Mouse (Mus musculus) right cerebral cortex, postnatal 25 days (tissue): ENCODE results near the gene Traf3.

ENCODE experiments used
- DNase-seq: peaks from one replicate; pipeline ENCODE4 v3.0.0; 2022

The Traf3 gene

DNA sequence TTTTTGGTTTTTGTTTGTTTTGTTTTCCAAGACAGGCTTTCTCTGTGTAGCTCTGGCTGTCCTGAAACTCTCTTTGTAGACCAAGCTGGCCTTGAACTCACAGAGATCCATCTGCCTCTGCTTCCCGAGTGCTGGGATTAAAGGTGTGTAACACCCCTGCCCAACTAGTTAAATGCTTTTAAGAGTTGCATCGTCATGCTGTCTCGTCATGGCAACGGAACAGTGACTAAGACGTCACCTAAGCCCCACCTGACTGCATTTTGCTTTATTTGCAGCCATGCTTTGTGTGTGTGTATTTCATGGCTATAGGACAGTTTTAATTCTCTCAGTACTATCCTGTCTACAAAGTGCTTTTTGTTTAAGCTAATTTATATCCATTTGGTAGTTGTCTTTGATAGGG, 45.6 kb downstream of the Traf3 start:
- DNase-seq: no peak

DNA sequence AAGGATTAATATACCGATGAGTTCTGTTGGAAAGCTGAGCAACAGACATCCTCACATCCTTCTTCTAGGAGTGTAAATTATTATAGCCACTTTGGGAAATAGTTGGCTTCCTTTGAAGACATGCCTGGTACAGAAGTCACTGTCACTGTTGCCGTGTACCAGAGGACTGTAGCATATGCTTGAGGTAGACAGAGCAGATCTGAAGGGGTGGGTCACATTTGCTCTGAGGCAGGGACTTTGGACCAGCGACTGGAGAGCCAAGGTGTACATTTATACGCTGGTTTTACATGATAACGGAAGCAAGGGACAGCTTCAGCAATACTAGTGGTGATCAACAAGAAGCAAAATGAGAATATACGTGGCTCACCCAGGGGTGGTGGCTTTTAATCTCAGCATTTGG, 52.7 kb downstream of the Traf3 start:
- DNase-seq: no peak

DNA sequence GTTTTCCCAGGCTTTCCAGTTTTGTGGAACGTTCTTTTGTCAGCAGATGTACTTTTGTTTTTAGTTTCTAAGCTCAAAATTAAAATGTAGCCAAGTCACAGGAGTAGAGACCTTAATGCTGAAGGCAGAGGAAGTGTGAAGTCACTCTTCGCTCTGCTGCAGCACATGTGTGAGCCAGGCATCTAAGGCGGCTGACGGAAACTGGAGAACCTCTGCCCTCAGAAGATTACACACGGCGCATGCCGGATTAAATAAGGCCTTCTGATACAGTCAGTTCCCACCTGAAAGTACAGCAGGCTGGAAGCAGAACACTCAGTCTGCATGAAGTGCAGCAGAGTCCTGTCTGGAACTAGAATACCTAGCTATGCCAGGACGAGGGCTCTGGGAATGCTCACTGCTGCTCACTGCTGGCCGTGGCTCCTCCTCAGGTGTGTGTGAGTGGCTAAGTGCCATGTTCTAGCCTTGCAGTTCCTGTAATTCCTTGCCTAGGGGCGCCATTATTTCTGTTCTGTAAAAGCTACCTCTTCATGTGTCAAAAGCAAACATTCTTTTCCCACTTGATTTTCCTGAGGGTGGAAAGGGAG, 59.1 kb downstream of the Traf3 start:
- DNase-seq: no peak

DNA sequence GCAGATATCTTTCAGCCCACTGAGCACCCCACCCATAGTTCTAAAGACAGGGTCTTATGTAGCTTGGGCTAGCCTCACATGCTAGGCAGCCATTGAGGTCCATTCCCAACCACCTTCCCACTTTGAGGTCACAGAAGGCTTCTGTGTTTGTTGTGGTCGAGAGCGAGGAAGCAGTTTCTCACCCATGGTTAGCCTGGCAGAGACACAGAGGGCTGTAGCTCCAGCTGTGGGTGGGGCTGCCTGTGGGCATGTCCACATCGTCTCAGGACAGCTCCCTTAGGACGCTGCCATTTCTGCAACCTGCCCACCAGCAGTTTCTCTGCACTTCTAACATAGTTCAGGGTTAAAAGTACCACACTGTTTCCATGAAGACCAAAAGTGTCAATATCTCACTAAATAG, 61.2 kb downstream of the Traf3 start:
- DNase-seq: no peak

DNA sequence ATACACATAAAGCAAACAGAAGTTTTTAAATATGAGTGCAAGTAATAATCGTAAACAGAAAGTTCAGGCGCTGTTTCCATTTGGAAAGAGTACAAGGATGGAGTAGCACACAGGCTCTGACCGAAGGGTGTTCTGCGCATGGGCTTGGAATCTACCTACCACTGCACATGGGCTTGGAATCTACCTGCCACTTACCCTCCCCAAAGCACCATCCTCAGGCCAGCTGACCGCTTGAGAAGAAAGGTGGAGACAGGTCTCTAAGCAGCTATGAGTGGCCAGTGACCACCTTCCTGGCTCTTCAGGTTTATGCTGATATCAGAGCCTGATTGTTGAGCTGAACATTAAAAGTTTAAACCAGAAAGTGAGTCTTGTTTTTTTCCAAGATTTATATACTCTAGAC, 62.3 kb downstream of the Traf3 start:
- no peak for DNase-seq

DNA sequence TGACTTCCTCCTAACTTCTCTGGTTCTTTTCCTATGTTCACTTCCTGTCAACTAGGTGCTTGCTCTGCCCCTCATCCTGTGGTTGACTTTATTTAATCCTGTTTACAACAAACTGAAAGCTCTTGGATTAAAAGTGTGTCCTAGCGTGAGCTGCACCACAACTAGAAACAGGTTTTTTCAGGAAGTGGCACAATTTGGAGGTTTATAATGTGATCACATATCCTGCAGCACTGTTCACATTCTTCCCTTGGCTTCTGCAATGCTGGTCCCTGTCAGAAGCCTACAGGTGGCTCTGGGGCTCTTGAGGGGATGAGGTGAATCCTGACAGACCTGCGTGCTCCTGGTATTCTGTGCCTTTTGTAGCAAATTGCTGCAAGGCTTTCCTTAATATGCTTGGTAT, 64.6 kb downstream of the Traf3 start:
- no peak for DNase-seq

DNA sequence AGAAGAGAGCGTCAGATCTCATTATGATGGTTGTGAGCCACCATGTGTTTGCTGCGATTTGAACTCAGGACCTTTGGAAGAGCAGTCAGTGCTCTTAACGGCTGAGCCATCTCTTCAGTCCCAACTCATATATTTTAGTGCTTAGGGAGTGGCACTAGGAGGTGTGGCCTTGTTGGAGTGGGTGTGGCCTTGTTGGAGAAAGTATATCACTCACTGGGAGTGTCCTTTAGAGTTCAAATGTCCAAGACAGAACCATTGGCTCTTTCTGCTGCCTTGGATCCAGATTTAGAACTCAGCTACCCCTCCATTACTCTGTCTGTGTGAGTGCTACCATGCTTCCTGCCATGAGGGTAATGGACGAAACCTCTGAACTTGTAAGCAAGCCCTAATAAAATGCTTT, 67.6 kb downstream of the Traf3 start:
- no peak for DNase-seq

DNA sequence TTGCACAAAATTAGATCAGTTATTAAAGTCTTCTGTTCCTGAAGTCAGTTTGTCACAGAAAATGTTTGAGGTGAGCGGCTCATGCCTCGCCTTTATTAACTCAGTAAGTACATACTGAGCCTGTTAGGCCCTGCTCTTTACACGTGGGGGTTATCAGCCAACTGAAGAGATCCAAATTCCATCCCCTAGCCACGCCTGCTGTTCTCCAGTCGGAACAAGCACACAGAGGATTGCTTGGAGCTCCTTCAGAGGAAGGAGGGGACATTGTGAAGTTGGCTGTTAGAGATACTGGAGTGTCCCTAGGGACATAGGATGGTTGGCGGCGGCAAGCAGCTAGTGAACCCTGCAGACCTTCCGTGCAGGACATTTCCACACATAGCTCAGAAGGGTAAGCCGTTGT, 68.2 kb downstream of the Traf3 start:
- DNase-seq: no peak

DNA sequence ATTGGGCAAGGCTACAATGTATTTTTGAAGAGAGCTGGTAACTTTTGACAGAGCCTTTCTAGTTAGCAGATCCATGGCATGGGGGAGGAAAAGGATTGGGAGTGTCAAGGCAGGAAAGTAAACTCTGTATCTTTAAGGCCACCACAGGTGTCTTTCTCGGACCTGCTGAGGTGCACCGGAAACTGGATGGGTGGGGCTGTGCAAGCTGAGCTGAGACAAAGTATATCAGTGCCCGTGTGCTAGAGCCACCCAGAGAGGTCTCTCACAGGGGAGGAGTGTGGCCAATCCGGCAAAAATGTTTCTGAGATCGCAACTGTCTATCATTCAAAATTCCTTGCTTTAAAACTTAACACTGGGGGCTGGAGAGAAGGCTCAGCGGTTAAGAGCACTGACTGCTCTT, 69.5 kb downstream of the Traf3 start:
- DNase-seq: no peak

DNA sequence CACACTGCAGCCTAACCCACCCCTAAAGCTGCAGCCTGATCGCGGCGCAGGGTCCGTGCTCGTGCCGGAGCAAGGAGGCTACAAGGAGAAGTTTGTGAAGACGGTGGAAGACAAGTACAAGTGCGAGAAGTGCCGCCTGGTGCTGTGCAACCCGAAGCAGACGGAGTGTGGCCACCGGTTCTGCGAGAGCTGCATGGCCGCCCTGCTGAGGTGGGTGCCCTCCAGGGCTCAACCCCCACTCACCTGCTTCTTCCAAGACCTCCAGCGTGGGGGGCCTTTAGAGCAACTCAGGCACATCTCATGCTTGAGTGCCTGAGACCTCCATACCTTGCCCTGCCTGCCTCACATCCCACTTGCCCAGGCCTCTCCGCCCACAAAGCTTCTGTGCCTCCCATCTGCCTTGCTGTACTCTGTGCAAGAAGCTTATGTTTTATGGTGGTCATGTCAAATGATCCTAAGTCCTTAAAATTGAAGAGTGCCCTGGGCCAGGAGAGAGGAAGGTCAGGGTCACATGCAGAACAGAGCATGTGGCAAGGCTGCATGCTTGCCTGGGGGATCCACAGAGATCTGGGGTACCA, 71.5 kb downstream of the Traf3 start:
- DNase-seq: no peak

DNA sequence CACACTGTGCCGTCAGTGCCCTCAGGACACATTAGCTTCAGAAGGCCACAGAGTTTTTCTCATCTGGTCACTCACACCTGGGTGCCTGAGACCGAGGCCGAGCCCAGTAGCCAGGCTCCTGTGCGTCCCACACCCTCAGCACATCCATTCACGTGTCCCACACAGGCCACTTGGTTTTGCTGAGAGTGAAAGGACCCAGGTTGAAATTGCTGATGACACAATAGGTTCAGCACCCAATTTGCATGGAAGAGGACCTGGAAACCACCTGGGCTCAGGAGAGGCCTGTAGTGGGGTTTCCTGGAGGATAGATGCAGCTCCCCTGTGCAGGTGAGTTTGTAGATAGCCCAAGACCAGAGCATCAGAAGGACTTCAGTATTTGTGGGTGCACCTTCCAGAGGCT, 72.2 kb downstream of the Traf3 start:
- no peak for DNase-seq

DNA sequence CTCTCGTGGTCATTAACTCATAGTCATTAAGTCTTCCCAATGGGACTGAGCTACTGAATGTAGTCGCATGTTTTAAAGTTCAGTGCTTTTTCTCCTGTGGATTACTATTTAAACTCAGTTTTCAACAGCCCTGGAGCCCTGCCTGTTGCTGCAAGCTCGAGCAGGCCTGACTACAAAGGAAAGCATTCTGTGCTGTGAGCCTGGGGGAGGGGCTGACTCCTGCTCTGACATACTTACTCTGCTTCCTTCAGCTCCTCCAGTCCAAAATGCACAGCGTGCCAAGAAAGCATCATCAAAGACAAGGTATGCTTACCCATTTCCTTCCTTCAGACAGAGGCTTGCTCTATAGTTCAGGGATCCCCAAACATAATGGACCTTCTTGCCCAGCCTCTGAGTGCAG, 72.6 kb downstream of the Traf3 start:
- no peak for DNase-seq

DNA sequence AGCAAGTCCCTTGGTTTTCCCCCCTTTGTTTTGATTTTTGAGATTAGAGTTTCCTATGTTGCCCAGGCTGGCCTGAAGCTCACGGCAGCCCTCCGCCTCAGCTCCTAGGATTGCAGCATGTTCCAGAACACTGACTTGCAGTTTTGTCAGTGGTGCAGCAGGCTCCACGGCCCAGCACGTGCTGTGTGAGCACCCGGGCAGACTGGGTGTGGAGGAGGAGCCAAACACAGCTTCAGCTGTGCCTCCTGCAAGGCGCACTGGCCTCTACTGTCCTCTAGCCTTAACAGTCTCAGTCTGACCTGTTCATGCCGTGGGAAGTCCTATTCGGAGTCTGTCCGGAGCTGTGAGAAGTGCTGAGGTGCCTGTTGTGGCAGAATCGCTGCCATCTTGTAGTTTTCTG, 73.8 kb downstream of the Traf3 start:
- no peak for DNase-seq

DNA sequence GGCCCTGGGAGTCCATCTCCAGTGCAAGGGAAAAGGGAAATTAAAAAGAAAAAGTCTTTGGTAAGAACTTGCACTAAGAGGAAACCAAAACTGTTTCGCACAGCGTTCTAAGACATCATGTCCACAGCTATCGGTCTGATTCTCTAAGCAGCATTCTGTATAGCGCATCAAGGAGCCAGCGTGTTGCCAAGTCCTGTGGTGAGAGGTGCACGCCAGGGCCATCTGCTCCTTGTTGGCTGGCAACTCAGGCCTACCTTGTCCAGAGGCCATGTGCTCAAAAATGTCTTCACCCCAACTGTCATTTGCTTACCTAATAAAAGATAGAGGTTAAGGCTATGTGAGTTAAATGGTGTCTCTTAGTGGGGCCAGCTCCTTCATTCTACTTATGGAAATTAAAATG, 75.7 kb downstream of the Traf3 start:
- DNase-seq: no peak

DNA sequence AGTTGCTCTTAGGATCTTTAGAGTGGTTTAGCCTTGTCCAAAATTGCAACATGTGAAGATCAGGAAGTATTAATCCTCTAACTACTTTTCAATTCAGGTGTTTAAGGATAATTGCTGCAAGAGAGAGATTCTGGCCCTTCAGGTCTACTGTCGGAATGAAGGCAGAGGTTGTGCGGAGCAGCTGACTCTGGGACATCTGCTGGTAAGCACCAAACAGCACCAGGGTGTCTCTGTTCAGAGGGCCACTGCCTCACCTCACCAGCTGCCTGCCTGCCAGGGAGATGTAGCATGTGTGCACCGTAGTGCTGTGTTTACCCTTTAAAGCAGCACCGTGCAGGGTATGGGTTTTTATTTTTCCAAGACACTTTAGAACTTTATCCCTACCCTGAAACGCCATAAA, 76.2 kb downstream of the Traf3 start:
- DNase-seq: no peak

DNA sequence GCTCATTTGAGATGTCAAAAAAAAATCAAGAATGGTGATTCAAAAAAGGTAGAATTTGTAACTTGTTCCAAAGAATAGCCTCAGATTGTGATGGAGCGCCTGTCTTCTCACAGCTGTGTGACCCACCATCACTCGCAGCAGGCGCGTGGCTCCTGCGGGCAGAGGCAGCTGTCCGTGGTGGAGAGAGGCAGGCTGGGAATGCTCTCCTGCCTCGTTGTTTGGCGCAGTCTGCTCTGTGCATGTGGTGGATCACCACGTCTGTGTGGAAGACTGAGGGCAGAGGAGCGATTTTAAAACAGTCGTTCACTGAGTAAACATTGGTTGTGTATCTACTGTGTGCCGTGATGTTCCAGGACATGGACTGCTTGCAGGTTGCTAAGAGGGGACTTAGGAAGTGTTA, 77.6 kb downstream of the Traf3 start:
- DNase-seq: no peak

DNA sequence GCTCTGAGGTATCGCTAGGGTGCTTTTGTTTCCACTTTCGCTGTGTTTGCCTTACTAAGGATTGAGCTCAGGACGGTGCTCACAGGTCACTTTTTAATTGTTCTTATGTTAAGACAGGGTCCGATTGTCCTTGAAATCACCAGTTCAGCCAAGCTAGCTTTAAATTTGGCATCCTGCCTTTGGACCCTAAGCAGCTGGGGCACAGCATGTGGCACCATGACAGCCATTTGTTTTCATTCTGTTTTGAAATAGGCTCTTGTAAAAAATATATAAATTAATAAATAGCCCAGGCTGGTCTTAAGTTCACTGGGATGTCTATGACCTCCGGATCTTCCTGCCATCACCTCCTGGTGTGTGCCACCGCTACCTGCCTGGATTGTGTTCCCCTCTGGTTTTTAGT, 78.9 kb downstream of the Traf3 start:
- DNase-seq: no peak

DNA sequence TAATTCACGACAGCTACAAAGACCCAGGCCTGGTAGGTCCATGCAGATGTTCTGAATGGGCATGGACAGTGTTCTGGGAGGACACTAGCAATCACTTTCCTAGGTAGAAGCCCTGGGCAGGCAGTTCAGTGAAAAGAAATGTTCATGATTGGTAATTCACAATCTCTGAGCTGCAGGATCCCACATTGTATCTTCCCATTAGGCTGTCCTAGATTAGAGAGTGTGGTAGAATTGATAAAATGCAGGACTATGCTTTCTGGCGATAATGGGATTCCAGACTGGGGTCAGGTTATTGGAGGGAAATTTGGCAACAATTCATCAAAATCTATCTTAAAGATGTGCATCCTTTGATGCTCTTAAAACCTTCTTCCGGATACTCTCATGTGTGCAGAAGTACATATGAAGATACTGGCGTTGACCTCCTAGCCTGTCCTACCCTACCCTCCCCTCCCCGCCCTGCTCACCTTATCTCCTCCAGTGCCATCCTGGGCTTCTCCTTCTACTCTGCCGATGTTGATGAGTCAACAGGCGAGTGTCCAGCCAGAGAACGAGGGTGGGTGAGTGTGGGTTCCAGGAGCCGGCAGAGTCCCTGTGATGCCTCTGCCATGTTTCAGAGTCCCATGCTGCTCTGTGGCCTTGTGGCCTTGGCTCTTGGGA, 80.8 kb downstream of the Traf3 start:
- no peak for DNase-seq

DNA sequence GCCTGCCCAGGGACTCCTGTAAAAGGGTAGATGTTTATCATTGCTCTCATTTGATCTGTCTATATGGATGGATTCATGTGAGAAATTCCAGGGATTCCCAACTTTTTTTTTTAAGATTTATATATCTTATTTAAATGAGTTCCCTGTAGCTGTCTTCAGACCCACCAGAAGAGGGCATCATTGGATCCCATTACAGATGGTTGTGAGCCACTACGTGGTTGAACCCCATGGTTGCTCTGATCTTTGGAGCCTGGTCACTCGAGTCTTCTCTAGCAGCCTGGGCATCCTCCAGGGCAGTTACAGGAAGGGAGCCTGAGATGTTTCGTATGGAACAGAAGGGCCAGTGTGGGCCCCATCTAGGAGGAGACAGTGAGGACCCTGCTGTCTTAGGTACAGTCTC, 82.9 kb downstream of the Traf3 start:
- no peak for DNase-seq

DNA sequence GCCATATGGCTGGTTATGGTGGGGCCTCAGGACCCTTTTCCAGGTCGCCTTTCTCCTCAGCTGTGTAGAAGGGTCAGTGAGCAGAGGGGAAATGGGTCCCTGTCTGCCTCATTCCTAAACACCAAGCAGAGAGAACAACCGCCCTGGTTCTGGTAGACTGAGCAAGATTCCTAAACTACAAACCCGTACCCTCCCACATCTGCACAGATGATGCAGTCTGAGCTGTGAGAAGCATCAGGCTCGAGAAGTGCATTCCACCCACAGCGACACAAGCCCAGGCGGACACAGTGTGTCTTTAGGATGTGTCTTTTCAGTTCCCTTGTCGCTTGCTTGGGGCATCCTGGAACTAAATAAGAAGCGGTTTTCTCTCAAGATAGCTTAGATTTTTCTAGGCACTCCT, 83.9 kb downstream of the Traf3 start:
- no peak for DNase-seq

DNA sequence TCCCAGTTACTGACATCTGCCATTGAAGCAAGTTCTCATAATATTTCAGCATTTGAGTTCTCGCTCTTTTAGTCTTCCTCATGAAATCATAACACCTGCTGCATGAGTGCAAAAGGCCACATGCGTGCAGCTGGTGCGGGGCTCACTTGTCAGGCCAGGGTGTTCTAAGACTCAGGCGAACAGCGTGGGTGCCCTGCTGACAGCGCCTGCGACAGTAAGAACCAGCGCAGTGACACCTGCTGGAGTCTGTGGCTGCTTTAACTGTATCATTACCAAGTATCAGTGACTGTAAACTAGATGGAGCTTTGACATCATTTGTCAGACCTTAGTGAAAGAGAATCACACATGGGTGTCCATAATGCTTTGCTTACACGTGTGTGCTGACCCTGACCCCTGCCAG, 85.1 kb downstream of the Traf3 start:
- DNase-seq: no peak

DNA sequence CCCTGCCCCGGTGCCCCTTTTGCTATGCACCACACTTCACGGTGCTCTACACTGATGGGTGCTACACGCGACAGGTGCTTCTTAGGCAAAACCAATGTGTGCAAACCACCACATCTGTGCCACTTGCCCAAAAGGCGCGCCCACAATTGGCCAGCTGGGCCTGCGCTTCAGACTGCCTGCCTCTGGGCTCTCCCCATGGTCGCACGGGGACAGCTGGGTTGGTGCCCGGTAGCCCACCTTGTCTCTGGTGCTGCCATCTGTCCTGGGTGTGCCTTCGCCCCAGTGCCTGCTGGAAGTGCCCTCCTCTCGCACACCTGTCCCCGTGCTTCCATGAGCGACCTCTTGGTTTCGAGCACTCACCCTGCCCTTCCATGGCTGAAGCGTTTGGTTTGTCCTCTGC, 97.5 kb downstream of the Traf3 start:
- DNase-seq: no peak

DNA sequence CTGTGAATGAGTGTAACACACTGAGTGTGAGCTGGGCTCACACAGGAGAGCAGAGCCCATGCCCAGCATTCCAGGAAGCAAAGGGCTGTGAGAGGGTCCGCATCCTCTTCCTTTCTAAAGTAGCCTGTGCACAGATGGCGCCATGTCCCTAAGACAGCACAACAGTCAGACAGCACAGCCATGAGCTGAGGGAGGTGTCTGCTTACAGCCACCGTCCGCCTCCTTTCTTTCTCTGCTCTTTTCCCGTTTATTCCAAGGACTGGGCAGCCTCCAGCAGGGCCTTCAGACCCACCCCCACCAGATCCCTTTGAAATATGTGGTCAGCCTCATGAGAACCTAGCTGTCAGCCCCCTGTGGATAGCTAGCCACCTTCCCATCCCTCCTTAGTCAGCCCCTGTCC, 99.0 kb downstream of the Traf3 start:
- DNase-seq: no peak

DNA sequence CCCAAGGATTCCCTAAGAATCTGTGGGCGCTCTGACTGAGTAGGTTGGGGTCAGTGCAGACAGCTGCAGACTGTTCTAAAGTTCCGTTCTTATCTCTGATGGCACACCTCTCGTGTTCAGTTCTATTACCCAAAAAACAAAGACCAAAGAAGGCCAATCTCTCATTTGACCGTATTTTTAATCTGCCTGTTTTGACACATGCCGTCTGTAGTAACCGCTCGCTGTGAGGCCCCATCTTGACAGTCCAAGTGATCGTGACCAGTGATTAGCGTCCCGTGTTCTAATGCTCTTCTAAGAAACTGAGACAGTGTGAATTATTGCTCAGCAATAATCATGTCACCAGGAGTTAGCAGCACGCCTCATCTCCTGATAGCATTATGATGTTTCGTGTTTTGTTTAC, 100.4 kb downstream of the Traf3 start:
- no peak for DNase-seq

DNA sequence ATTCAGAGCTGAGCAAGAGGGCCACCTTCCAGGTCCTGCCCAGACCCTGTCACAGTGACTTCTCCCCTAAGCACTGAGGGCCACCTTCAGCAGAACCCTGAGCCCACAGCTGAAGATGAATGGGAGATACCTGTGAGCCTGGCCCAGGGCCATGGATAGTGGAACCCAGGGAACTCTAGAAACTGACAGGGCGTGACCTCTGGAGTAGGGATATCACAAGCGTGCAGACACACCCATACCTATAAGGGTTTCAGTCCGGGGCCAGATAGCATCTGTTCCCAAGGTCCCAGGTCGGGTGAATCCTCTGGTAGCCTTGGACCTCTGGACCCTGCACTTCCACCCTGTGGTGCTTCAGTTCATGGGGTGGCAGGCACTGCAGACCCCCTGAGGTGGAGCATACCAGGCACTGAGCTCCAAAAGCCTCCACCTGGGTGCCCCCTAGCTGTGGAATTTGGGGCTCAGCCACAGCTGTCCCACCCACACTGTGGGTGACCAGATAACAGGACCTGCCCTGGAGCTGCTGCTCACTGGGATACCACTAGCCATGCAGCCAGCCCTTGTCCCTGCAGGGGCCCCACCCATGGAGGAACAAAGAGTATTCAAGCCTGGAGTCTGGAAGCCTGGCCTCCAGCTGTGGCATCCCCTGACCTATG, 101.6 kb downstream of the Traf3 start:
- no peak for DNase-seq
